Mouse (Mus musculus) embryo, embryonic 10 days (tissue): Measurements from ENCODE around the gene Prr5.
A peak's percentile ranks its signal among the peaks of the same experiment; 100 is the strongest.

Experiments
- DNase-seq: peaks from one replicate; pipeline ENCODE4 v3.0.0-alpha.2; 2015; ENCODE audit warnings: low spot score

Gene Prr5

GRCm38 (mm10) chr15:84680545-84681454 lies 11.4 kb downstream of the Prr5 start:
- DNase-seq, result peak; percentile 83

DNA sequence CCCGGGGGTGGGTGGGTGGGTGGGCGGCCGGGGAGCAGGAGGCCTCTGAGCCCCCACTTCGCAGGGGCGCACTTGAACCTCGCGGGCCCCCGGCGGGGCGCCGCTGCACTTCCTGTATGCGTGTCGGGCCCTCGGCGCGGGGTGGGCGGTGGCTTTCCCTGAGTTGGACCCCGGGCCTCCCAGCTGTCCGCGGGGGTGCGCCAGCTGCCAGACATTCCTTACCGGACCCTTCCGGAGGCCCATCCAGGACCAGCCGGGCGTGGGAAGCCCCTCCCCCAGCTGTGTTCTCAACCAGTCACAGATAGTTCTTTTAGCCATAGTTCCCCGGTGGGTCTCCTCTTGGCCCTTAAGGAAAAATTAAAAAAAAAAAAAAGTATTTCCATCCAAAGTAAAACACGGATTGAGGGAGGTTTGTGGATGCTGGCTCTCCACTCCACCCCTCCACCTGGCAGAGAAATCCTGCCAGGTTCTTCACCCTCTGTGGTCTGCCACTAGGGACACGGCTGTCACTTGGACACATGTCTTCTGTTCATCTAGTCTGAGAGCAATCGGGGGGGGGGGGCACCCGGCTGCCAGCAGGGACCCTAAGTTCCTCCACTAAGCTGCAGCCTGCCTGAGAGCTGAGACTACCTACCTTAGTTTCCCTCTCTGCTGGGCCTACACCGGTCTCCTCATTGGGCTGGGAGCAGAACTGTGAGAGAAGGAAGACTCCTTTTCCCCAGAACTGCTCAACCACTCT lies 12.2 kb downstream of the Prr5 start:
- DNase-seq, result peak; percentile 78

GRCm38 (mm10) chr15:84682206-84682605 lies 12.8 kb downstream of the Prr5 start:
- DNase-seq, result no peak

- no peak for DNase-seq
Measured at GRCm38 (mm10) chr15:84682821-84683220, 13.4 kb downstream of the Prr5 start.

GRCm38 (mm10) chr15:84684520-84684919 lies 15.1 kb downstream of the Prr5 start:
- no peak for DNase-seq

- no peak for DNase-seq
Measured at GRCm38 (mm10) chr15:84685417-84685816, 16.0 kb downstream of the Prr5 start.

DNA sequence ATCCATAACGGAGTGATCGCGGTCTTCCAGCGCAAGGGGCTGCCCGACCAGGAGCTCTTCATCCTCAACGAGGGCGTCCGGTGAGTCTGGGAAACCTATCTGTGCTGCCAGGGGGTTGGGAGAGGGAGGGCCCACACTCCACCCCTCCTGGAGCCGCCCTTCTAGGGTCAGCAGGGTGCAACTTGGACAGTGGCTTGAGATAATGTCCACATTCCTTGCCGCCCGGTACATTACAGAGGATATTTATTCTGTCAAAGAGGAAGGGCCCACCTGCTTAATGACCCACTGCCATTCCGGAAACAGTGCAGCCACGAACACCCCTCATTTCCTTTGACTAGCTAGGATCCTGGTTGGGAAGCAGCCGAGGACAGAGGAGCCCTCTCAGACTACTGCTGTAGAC lies 18.5 kb downstream of the Prr5 start:
- DNase-seq, result no peak

DNA sequence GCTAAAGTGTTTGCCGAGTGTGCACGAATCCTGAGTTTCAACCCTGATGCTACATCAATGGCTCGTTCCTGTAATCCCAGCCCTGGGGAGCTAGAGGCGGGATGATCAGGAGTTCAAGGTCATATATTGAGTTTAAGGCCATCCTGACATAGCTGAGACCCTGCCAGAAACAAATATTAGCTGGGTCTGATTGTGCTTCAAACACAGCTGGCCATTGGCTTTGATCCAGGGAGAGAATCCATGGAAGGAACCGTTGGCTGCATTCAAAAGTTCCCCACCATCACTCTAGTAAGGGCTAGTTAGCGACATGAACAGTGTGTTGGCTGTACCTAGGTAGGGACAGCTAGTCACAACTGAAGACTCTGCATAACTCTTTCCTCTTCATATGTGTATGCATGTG lies 19.9 kb downstream of the Prr5 start:
- no peak for DNase-seq

DNA sequence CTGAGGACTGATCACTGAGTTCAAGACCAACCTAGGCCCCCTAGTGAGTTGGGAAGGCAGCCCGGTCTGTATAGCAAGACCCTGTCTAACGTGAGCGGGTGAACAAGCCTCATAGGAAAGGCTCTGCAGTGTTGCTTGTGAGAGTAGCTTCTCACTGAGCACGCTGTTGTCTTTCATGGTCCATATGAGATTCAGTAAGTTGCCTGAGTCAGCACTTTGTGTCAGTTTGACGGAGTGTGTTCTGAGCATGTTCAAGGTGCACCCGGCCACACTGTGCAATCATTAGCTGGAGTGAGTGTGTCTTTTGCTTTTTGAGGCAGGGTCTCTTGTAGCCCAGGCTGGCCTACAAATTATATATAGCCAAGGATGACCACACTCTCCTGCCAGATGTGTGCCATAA lies 22.1 kb downstream of the Prr5 start:
- DNase-seq, result no peak

GRCm38 (mm10) chr15:84692645-84693044 lies 23.2 kb downstream of the Prr5 start:
- no peak for DNase-seq

GRCm38 (mm10) chr15:84696021-84696420 lies 26.6 kb downstream of the Prr5 start:
- DNase-seq, result no peak

GRCm38 (mm10) chr15:84697611-84698011 lies 28.2 kb downstream of the Prr5 start:
- no peak for DNase-seq

DNA sequence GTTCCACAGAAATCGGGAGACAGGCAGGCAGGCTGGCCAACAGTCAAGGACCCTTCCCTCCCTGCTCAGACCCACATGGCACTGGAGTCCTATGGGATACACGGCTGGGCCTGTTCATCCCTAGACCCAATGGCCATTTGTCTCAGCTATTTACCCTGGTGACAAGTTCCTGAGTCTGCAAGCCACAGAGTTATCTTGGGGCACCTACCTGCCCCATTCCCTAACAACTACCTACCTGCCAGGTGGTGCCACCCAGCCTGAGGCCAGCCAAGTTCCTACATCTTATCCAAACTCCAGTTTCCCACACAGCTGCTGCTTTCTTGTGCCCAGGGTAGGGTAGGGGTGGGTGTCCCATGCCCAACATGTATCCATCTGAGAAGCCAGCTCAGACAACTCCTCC lies 28.8 kb downstream of the Prr5 start:
- DNase-seq, result no peak

DNA sequence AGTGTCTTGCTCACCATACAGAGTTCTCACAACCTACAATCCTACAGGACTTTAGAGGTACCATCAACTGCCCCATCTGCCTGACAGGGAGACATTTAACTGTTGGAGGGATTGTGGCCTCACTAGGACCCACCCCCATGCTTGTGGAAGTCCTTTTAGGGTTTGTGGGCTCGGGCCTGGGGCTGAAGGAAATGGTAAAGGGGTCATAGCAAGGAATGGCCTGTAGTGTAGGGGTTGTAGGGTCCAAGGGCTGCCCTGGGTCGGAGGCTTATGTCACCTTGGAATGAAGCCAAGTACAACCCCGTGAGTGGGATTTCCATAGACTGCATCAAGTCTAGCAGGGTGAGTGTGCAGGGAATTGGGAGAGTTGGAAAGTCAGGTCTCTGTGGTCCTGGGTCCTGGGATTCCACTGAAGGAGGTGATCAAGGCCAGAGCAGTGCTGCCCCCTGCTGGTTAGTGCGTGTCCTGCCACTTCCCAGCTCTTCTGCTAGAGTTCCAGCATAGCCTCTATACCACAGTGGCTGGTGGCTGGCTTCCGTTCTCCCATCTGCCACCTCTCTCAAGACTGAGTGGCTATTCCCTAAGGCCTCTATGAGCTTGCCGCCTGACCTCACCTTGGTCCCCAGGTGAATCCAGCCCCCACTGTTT lies 30.9 kb downstream of the Prr5 start:
- peak; percentile 91 for DNase-seq

DNA sequence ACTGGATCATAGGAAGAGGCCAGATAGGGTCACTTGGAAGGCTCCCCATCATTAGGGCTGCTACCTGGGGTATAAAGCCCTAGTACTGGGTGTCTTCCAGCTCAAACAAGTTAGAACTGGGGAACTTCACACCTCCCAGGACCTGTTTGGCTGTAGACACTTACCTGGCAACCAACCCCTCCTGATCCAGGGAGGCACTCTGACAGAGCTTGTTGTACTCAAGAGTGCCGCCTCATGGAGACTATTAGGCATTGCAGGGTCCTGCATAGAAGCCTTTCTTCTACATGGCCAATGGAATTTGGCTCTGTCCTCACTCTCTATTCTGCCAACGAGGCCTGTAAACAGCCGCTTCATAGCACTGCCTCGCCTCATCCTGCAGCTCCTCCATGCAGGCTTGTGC lies 32.5 kb downstream of the Prr5 start:
- peak; percentile 71 for DNase-seq

DNA sequence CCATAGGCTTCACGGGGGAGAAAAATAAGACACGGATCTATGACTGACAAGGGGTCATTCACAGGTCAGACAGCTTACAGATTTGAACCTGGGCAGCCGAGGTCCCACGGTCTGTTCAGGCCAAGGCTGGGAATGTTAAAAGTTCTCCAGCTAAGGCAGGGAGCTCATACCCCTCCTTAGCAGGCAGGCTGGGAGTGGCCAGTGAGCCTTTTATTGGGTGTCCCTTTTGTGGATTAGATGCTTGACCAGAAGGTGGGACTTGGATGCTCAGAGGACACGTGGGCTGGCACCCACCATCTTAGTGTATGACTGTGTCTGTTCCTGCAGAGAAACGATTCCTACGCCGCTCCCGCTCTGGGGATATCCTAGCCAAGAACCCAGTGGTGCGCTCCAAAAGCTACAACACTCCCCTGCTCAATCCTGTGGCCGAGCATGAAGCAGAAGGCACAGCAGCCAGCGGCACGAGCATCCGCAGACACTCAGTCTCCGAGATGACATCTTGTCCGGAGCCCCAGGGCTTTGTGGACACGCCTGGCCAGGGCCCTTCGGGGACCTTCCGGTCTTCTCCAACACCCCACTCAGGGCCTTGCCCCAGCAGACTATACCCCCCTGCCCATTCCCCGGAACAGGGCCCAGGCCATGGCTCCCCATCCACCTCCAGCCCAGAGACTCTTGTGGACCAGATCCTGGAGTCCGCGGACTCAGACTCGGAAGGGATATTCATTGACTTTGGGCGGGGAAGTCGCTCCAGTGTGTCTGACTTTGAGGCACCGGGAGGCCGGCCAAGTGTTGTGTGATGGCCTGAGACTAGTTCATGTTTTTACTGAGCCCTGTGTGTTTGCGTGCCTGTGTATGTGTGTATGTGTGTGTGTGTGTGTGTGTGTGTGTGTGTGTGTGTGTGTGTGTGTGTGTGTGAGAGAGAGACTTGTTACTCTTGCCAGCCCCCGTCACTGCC lies 33.2 kb downstream of the Prr5 start:
- DNase-seq, result no peak

DNA sequence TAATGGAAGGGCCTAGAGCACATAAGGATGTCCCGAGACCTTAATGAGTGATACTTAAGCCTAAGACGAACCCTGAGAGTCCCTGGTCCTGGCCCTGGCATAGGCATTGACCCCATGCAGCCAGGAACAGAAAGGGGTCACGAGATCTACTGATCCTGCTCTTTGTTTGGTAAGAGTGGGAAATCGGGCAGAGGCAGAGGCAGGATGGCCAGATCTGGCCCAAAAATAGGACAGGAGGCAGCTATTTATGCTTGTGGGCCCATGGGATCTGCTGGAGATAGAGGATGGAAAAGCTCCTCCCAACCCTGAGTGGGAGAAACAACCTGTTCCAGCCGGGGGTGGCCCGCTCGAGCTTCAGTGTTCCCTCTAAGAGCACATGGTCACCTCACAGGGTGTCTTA lies 34.6 kb downstream of the Prr5 start:
- no peak for DNase-seq

DNA sequence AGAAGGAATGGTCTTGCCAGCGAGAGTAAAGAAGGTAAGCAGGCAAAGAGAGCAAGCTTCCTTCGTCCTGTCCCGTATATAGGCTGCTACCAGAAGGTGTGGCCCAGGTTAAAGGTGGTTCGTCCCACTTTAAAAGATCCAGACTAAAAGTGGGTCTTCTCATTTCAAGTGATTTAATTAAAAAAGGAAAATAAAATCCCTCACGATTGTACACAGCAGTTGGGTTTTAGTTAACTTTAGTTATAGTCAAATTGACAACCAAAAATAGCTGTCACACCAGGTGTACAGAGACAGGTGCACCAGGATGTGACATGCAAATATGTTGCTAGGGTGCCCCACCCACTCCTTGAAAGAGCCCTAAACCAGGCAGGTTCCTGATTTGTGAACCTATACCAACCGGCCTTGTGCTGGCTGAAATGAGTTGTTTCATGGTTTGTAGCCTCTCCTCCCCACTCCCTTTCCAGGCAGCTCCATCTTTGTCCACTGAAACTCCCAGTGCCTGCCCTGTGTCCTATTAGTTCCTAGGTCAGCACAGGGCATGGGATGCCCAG lies 36.0 kb downstream of the Prr5 start:
- DNase-seq, result no peak

DNA sequence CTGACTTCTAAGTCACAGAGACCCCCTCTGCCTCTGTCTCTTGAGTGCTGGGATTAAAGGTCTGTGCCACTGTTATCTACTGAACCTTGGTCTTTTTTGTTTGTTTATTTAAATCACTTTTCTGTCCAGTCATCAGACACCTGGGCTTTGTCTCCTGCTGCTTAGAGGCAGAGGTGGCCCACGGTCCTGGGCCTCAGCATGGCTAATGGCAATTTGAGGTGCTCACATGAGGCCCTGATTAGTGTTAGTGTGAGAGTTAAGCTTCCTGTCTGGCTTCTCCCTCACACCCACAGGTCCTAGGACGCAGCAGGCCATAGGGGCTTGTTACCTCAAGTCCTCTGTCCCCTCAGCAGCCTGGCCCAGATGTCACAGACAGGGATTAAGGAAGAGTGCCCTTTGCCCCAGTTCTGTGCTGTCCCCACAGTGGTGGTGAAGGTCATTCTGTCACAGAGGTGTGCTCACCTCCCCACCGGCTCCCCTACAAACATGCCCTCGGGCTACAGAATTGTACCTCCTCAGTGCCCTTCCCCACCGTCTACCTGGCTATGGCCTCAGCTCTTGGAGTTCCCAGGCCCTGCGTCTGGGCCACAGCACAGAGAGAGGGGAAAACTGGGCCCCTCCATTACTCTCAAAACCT lies 37.7 kb downstream of the Prr5 start:
- no peak for DNase-seq

GRCm38 (mm10) chr15:84712566-84713405 lies 43.4 kb downstream of the Prr5 start:
- no peak for DNase-seq
